Mouse (Mus musculus) heart, adult 2 months (tissue): ENCODE data around the gene Pakap. TPM values are rescaled to one million over a fixed set of nuclear protein-coding genes. Genes with fewer than 3 reads are reported as not detected.

ENCODE experiments used
- DNase-seq, 2 experiments: peaks; one replicate each; pipeline ENCODE4 v3.0.0; 2021
- H3K27ac ChIP-seq: fragments of 200-600 bp; 2 replicates; pipeline ENCODE4 v1.8.1; 2022
- H3K27me3 ChIP-seq: fragments of 200-500 bp; 2 replicates; pipeline ENCODE4 v1.6.1; 2012; ENCODE audit warnings: mild to moderate bottlenecking, low read length, inconsistent platforms, mixed read lengths; ENCODE audit not compliant: control insufficient read depth, insufficient read depth
- H3K36me3 ChIP-seq: fragments of 200-500 bp; 2 replicates; pipeline ENCODE4 v1.6.1; 2012; ENCODE audit warnings: low read length, inconsistent platforms; ENCODE audit not compliant: control insufficient read depth, insufficient read depth
- H3K4me1 ChIP-seq: fragments of 200-500 bp; 2 replicates; pipeline ENCODE4 v1.6.1; 2011; ENCODE audit warnings: low read length; ENCODE audit not compliant: control insufficient read depth, insufficient read depth
- H3K4me3 ChIP-seq: fragments of 200-600 bp; 2 replicates; pipeline ENCODE4 v1.8.1; 2022
- H3K79me2 ChIP-seq: fragments of 200-500 bp; replicated peaks from 2 replicates; pipeline ENCODE4 v1.6.1; 2012; ENCODE audit warnings: mild to moderate bottlenecking, inconsistent platforms, low read length, moderate library complexity, mixed read lengths; ENCODE audit not compliant: control insufficient read depth, insufficient read depth
- H3K9ac ChIP-seq: fragments of 200-500 bp; 2 replicates; pipeline ENCODE4 v1.6.1; 2012; ENCODE audit warnings: low read depth, mild to moderate bottlenecking, control low read depth, inconsistent platforms, low read length, mixed read lengths
- CTCF ChIP-seq: fragments of 200-600 bp; IDR thresholded peaks from 2 replicates; pipeline ENCODE4 v1.8.1; 2022; ENCODE audit warnings: antibody characterized with exemption, mild to moderate bottlenecking, moderate library complexity
- EP300 ChIP-seq: fragments of 200-500 bp; IDR thresholded peaks from 2 replicates; pipeline ENCODE4 v1.6.1; 2011; ENCODE audit warnings: low read depth, low read length, control low read depth; ENCODE audit not compliant: insufficient read depth
- POLR2A ChIP-seq: fragments of 200-500 bp; IDR thresholded peaks from 2 replicates; pipeline ENCODE4 v1.6.1; 2011; ENCODE audit warnings: mild to moderate bottlenecking, low read depth, low read length, control low read depth; ENCODE audit not compliant: insufficient read depth
- WGBS: fragments of 180-500 bp; shearing (Covaris S2); methylation state at CpG from one replicate; pipeline ENCODE4 v1.1.7; 2018; 5-methylcytosine and 5-hydroxymethylcytosine counted together
- intact Hi-C: fragments of 180-260 bp; cut with DNase I; formaldehyde crosslinking; loops from one replicate; pipeline ENCODE4 v1.15.1; 2025
- polyA plus RNA-seq: library from polyadenylated mRNA; depleted of rRNA; stranded (reverse); fragments of >200 nt; gene quantifications from 2 replicates; pipeline ENCODE4 v1.2.3, GENCODE M21; 2012
- total RNA-seq, 2 experiments: library from RNA; stranded (reverse); gene quantifications; 2 replicates each; pipeline ENCODE4 v1.2.3; 2021

Gene Pakap
- total and polyA plus RNA-seq, 3 experiments: 3.3 to 35.2 (median 33.7) TPM

GRCm38 (mm10) chr4:57728611-57729183 is 160.7 kb downstream of the Pakap start:
- 76% methylated on average over 4 of the region's 4 CpGs for WGBS
- Histone ChIP-seq H3K27ac (no peak overlapping the region), H3K36me3 (no peaks in the 10 kb centered on the region), H3K27me3 (no peaks in the 10 kb centered on the region), H3K4me1 (peaks cover 11% of the 10 kb centered on the region), H3K79me2 (no peaks in the 10 kb centered on the region), H3K4me3 (no peak overlapping the region), H3K9ac (no peak overlapping the region)
- DNase-seq: no peak
- intact Hi-C loops: no loop called here
- no peak for TF ChIP-seq CTCF
- no peak for TF ChIP-seq POLR2A
- TF ChIP-seq EP300: no peak

GRCm38 (mm10) chr4:57730047-57730446 is 162.1 kb downstream of the Pakap start:
- H3K79me2 ChIP-seq: no peaks in the 10 kb centered on the region; the same call in 1 of the 2 replicates
- DNase-seq: no peak
- WGBS: 71% methylated on average over 6 of the region's 6 CpGs
- no peak overlapping the region for H3K9ac ChIP-seq
- intact Hi-C loops: no loop called here
- H3K27ac ChIP-seq: no peak overlapping the region
- H3K4me1 ChIP-seq: peaks cover 11% of the 10 kb centered on the region
- no peaks in the 10 kb centered on the region for H3K27me3 ChIP-seq
- TF ChIP-seq EP300: no peak
- no peak for TF ChIP-seq CTCF
- TF ChIP-seq POLR2A: no peak
- H3K4me3 ChIP-seq: no peak overlapping the region
- no peaks in the 10 kb centered on the region for H3K36me3 ChIP-seq

GRCm38 (mm10) chr4:57730801-57731598 is 163.0 kb downstream of the Pakap start:
- Histone ChIP-seq H3K79me2 (no peaks in the 10 kb centered on the region; the same call in 1 of the 2 replicates), H3K27me3 (no peaks in the 10 kb centered on the region), H3K4me1 (peaks cover 11% of the 10 kb centered on the region), H3K9ac (no peak overlapping the region), H3K27ac (peak overlapping the region; percentile 36), H3K4me3 (no peak overlapping the region), H3K36me3 (no peaks in the 10 kb centered on the region)
- WGBS: 62% methylated on average over 11 of the region's 11 CpGs
- DNase-seq: no peak
- no peak for TF ChIP-seq EP300
- intact Hi-C loops: no loop called here

- no peaks in the 10 kb centered on the region for H3K36me3 ChIP-seq
- no peak overlapping the region for H3K27ac ChIP-seq
- no peak for TF ChIP-seq EP300
- TF ChIP-seq CTCF: no peak
- TF ChIP-seq POLR2A: no peak
- 88% methylated on average over 5 of the region's 5 CpGs for WGBS
- H3K27me3 ChIP-seq: no peaks in the 10 kb centered on the region
- no peak overlapping the region for H3K4me3 ChIP-seq
- intact Hi-C loops: no loop called here
- H3K79me2 ChIP-seq: no peaks in the 10 kb centered on the region; the same call in 1 of the 2 replicates
- H3K4me1 ChIP-seq: peaks cover 11% of the 10 kb centered on the region
- DNase-seq: no peak
- H3K9ac ChIP-seq: no peak overlapping the region
Observed at GRCm38 (mm10) chr4:57732351-57732750, 164.4 kb downstream of the Pakap start.

GRCm38 (mm10) chr4:57733445-57733844 is 165.5 kb downstream of the Pakap start:
- H3K9ac ChIP-seq: no peak overlapping the region
- TF ChIP-seq CTCF: no peak
- TF ChIP-seq POLR2A: no peak
- no peak for TF ChIP-seq EP300
- no peaks in the 10 kb centered on the region; the same call in 1 of the 2 replicates for H3K79me2 ChIP-seq
- H3K27ac ChIP-seq: no peak overlapping the region
- H3K4me1 ChIP-seq: peaks cover 11% of the 10 kb centered on the region
- 45% methylated on average over 3 of the region's 3 CpGs for WGBS
- intact Hi-C loops: no loop called here
- H3K4me3 ChIP-seq: no peak overlapping the region
- H3K27me3 ChIP-seq: no peaks in the 10 kb centered on the region; the same call in 1 of the 2 replicates
- no peaks in the 10 kb centered on the region for H3K36me3 ChIP-seq
- DNase-seq: no peak

GRCm38 (mm10) chr4:57735426-57735825 is 167.4 kb downstream of the Pakap start:
- 72% methylated on average over 5 of the region's 5 CpGs for WGBS
- no peaks in the 10 kb centered on the region; the same call in 1 of the 2 replicates for H3K79me2 ChIP-seq

More at GRCm38 (mm10) chr4:57735426-57735825, 167.4 kb downstream of the Pakap start:
- no peak for TF ChIP-seq EP300
- no peak for TF ChIP-seq POLR2A
- DNase-seq: no peak
- Histone ChIP-seq H3K27me3 (no peaks in the 10 kb centered on the region; the same call in 1 of the 2 replicates), H3K4me3 (no peak overlapping the region), H3K27ac (no peak overlapping the region), H3K4me1 (peaks cover 5% of the 10 kb centered on the region), H3K36me3 (no peaks in the 10 kb centered on the region), H3K9ac (no peak overlapping the region)
- intact Hi-C loops: no loop called here
